Mouse (Mus musculus) forebrain, postnatal 0 days (tissue): ENCODE results near the gene Selenov. TPM values are rescaled to one million over a fixed set of nuclear protein-coding genes. Genes with fewer than 3 reads are reported as not detected.

Experiments
- ATAC-seq: fragments of 200-750 bp; cut with Nextera tagmentation; 2 replicates; pipeline ENCODE4 v1.8.0; 2017; ENCODE audit warnings: mild to moderate bottlenecking, moderate library complexity
- DNase-seq: peaks from one replicate; pipeline ENCODE4 v3.0.0-alpha.2; 2015
- H3K27ac ChIP-seq: fragments of 300-500 bp; sonication (generic); 2 replicates; pipeline ENCODE4 v1.5.1; 2014; ENCODE audit warnings: low read depth, mild to moderate bottlenecking, antibody characterized with exemption, low read length, moderate library complexity, mixed read lengths
- H3K27me3 ChIP-seq: fragments of 300-500 bp; sonication (generic); 2 replicates; pipeline ENCODE4 v1.6.1; 2014; ENCODE audit warnings: mild to moderate bottlenecking, low read length, mixed read lengths; ENCODE audit not compliant: insufficient read depth
- H3K36me3 ChIP-seq: fragments of 300-500 bp; sonication (generic); 2 replicates; pipeline ENCODE4 v1.6.1; 2014; ENCODE audit warnings: mild to moderate bottlenecking, moderate library complexity; ENCODE audit not compliant: insufficient read depth
- H3K4me1 ChIP-seq: fragments of 300-500 bp; sonication (generic); 2 replicates; pipeline ENCODE4 v1.6.1; 2014; ENCODE audit warnings: antibody characterized with exemption; ENCODE audit not compliant: insufficient read depth
- H3K4me2 ChIP-seq: fragments of 300-500 bp; sonication (generic); 2 replicates; pipeline ENCODE4 v1.6.1; 2014; ENCODE audit warnings: low read depth, mild to moderate bottlenecking, moderate library complexity
- H3K4me3 ChIP-seq: fragments of 300-500 bp; sonication (generic); 2 replicates; pipeline ENCODE4 v1.5.1; 2014; ENCODE audit warnings: low read depth, low read length, mixed read lengths
- H3K9ac ChIP-seq: fragments of 300-500 bp; sonication (generic); 2 replicates; pipeline ENCODE4 v1.6.1; 2014; ENCODE audit warnings: mild to moderate bottlenecking
- H3K9me3 ChIP-seq: fragments of 300-500 bp; sonication (generic); 2 replicates; pipeline ENCODE4 v1.6.1; 2016; ENCODE audit warnings: low read length
- CTCF ChIP-seq: sonication (generic); IDR thresholded peaks from 2 replicates; pipeline ENCODE4 v1.5.1; 2016; ENCODE audit warnings: antibody characterized with exemption, control low read depth, low read depth
- WGBS: fragments of 180-500 bp; shearing (Covaris S2); extraction: QIAGEN DNeasy Blood & Tissue Kit; methylation state at CpG from one replicate; pipeline ENCODE4 v1.1.7; 2014; 5-methylcytosine and 5-hydroxymethylcytosine counted together
- polyA plus RNA-seq: library from polyadenylated mRNA; unstranded; fragments of >200 nt; fragmentation: Nextera tagmentation; extraction: Ambion mirVana; gene quantifications from 2 replicates; pipeline ENCODE4 v1.2.1, GENCODE M21; 2015
- total RNA-seq: library from RNA; depleted of rRNA; stranded (reverse); fragments of >200 nt; gene quantifications from 2 replicates; pipeline ENCODE4 v1.2.3, GENCODE M21; 2014; rRNA removed

Selenov gene
- 0.62 and 0.71 TPM in 2 replicates for total RNA-seq
- polyA plus RNA-seq = 1.3 and 2.1 TPM in 2 replicates

GRCm38 (mm10) chr7:28290638-28291590 is at the start of gene Selenov:
TSS of gene Selenov (minus strand) at chr7:28291186.
- H3K4me3 ChIP-seq = peak within 1 kb of the TSS; percentile 26
- peak; percentile 60 for DNase-seq
- peak; percentile 59 for TF ChIP-seq CTCF
- WGBS = 2% methylated on average over 52 of the region's 52 CpGs
- peaks cover 26% of the 10 kb centered on the region for H3K27me3 ChIP-seq
- peak within 1 kb of the TSS; percentile 46 for H3K4me2 ChIP-seq
- H3K9ac ChIP-seq = no peak within 1 kb of the TSS
- no peaks in the 10 kb centered on the region for H3K36me3 ChIP-seq
- ATAC-seq = peak; percentile 72
- H3K9me3 ChIP-seq = no peaks in the 10 kb centered on the region
- no peak within 1 kb of the TSS for H3K27ac ChIP-seq
- no peaks in the 10 kb centered on the region for H3K4me1 ChIP-seq

GRCm38 (mm10) chr7:28339213-28339917 is 48.4 kb upstream of the Selenov start:
- Histone ChIP-seq H3K27ac (peak overlapping the region; percentile 77), H3K9ac (peak overlapping the region; percentile 50), H3K27me3 (no peaks in the 10 kb centered on the region), H3K4me2 (peak overlapping the region; percentile 62), H3K4me3 (peak overlapping the region; percentile 92), H3K4me1 (peaks cover 2% of the 10 kb centered on the region; the same call in 1 of the 2 replicates), H3K36me3 (no peaks in the 10 kb centered on the region), H3K9me3 (no peaks in the 10 kb centered on the region)
- no peak for ATAC-seq
- TF ChIP-seq CTCF = peak; percentile 33; the same call in 1 of the 2 replicates
- peak; percentile 12 for DNase-seq
- WGBS = 79% methylated on average over 19 of the region's 19 CpGs

- 1% methylated on average over 77 of the region's 77 CpGs for WGBS
- 0 out of 2 replicates have a peak, but pooled peaks have one; percentile 17 for TF ChIP-seq CTCF
- H3K9me3 ChIP-seq = no peaks in the 10 kb centered on the region
- peak within 1 kb of the TSS; percentile 92 for H3K4me3 ChIP-seq
- DNase-seq = peak; percentile 98
- peak; percentile 100 for ATAC-seq
- no peaks in the 10 kb centered on the region for H3K27me3 ChIP-seq
- H3K4me1 ChIP-seq = peaks cover 2% of the 10 kb centered on the region; the same call in 1 of the 2 replicates
- H3K9ac ChIP-seq = peak within 1 kb of the TSS; percentile 86
- peak within 1 kb of the TSS; percentile 90 for H3K27ac ChIP-seq
- H3K36me3 ChIP-seq = no peaks in the 10 kb centered on the region
- H3K4me2 ChIP-seq = peak within 1 kb of the TSS; percentile 62
Observed at GRCm38 (mm10) chr7:28338108-28338998, 47.4 kb upstream of the Selenov start, which contains the start of gene Supt5. TSS of gene Supt5 (minus strand) at chr7:28338746.

- H3K4me3 ChIP-seq = no peak overlapping the region
- H3K27me3 ChIP-seq = no peaks in the 10 kb centered on the region
- H3K4me1 ChIP-seq = peaks cover 2% of the 10 kb centered on the region; the same call in 1 of the 2 replicates
- no peak for DNase-seq
- H3K9ac ChIP-seq = no peak overlapping the region
- ATAC-seq = no peak
- H3K27ac ChIP-seq = no peak overlapping the region
- WGBS = 93% methylated on average over 2 of the region's 2 CpGs
- peaks cover 11% of the 10 kb centered on the region for H3K36me3 ChIP-seq
- no peak for TF ChIP-seq CTCF
- H3K9me3 ChIP-seq = no peaks in the 10 kb centered on the region
- H3K4me2 ChIP-seq = no peak overlapping the region
Observed at GRCm38 (mm10) chr7:28335471-28335870, 44.5 kb upstream of the Selenov start.

GRCm38 (mm10) chr7:28334534-28334933 is 43.5 kb upstream of the Selenov start:
- peaks cover 2% of the 10 kb centered on the region; the same call in 1 of the 2 replicates for H3K4me1 ChIP-seq
- H3K9me3 ChIP-seq = no peaks in the 10 kb centered on the region
- no peak for DNase-seq
- H3K36me3 ChIP-seq = peaks cover 20% of the 10 kb centered on the region
- H3K4me3 ChIP-seq = no peak overlapping the region
- no peak overlapping the region for H3K27ac ChIP-seq
- no peak overlapping the region for H3K9ac ChIP-seq
- TF ChIP-seq CTCF = no peak
- no peak for ATAC-seq
- 87% methylated on average over 4 of the region's 4 CpGs for WGBS
- H3K27me3 ChIP-seq = no peaks in the 10 kb centered on the region
- H3K4me2 ChIP-seq = no peak overlapping the region

- no peak overlapping the region for H3K9ac ChIP-seq
- H3K27ac ChIP-seq = no peak overlapping the region
- H3K27me3 ChIP-seq = no peaks in the 10 kb centered on the region
- peaks cover 77% of the 10 kb centered on the region for H3K36me3 ChIP-seq
- no peaks in the 10 kb centered on the region for H3K4me1 ChIP-seq
- DNase-seq (no peak), ATAC-seq (no peak)
- 100% methylated on average over 2 of the region's 2 CpGs for WGBS
- no peak overlapping the region for H3K4me3 ChIP-seq
- H3K4me2 ChIP-seq = no peak overlapping the region
- no peak for TF ChIP-seq CTCF
- no peaks in the 10 kb centered on the region for H3K9me3 ChIP-seq
Observed at GRCm38 (mm10) chr7:28328260-28328659, 37.3 kb upstream of the Selenov start.
